Mouse (Mus musculus) heart, postnatal 0 days (tissue): ENCODE measurements around the gene Tbkbp1.

Experiments
- CTCF ChIP-seq: IDR thresholded peaks from 2 replicates; pipeline ENCODE4 v1.5.1; 2016; ENCODE audit warnings: antibody characterized with exemption, control low read depth, low read depth
- EP300 ChIP-seq: IDR thresholded peaks from 2 replicates; pipeline ENCODE4 v1.6.1; 2016; ENCODE audit warnings: antibody characterized with exemption, low read depth

DNA sequence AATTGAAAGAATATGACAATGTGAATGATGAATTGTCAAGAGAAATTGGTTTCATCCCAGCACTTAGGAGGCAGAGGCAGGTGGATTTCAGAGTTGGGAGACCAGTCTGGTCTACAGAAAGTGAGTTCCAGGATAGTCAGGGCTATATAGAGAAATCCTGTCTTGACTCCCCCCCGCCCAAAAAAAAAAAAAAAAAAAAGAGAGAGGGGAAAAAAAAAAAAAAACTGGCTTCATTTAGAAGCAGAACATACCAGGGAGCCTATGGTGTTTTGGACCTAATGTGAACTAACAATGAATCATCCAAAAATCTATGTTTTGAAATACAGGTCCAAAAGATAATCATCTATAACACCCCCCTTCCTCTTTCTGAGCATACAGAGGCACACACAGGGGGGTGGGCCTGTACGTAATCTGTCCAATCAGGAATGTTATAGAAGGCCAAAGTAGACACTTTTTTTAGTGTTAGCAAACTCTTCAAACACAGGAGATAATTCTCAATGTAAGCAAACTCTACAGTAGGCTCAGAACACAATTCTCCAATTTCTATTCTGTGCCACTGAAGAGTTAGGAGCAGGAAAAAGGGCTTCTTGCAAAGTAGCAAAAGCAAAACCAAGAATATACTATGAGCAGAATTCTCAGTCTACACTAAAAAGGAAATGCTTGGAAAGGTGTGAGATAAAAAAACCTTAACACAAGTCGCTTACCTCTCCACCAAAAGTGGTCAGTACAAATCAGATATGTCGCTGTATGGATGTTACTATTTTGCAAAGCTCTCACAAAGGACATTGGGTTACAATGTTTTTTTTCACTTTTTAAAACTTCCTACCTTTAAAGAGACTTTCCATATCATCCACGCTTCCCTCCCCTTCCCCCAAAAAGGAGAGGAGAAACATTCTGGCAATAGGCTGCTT, 34.7 kb upstream of the Tbkbp1 start:
- TF ChIP-seq CTCF: no peak
- TF ChIP-seq EP300: no peak
